Mouse (Mus musculus) CH12.LX (cell line): ENCODE data around the gene Ms4a12. TPM values are rescaled to one million over a fixed set of nuclear protein-coding genes. Genes with fewer than 3 reads are reported as not detected.
A peak's percentile ranks its signal among the peaks of the same experiment; 100 is the strongest.

ENCODE experiments used
- DNase-seq: peaks from one replicate; pipeline ENCODE4 v3.0.0-alpha.2; 2013; ENCODE audit errors: extremely low read depth
- H3K27ac ChIP-seq: 2 replicates; pipeline ENCODE4 v1.5.1; 2012; ENCODE audit warnings: low read depth, mild to moderate bottlenecking, control low read depth, moderate library complexity; ENCODE audit not compliant: insufficient read depth
- H3K27me3 ChIP-seq: replicated peaks from 2 replicates; pipeline ENCODE3; 2012; ENCODE audit warnings: inconsistent platforms
- H3K36me3 ChIP-seq, 2 experiments: replicated peaks in 1 of 2; 2 replicates each; pipeline versions ENCODE3 to v1.6.1; 2012; ENCODE audit warnings: inconsistent platforms in 1 of 2, low read length in 1 of 2, mild to moderate bottlenecking in 1 of 2, mixed read lengths in 1 of 2, moderate library complexity in 1 of 2; ENCODE audit not compliant: control insufficient read depth in 1 of 2, insufficient read depth in 1 of 2
- H3K4me1 ChIP-seq, 2 experiments: 2 replicates each; pipeline ENCODE4 v1.6.1; 2012; ENCODE audit warnings: inconsistent platforms in 1 of 2, moderate library complexity in 1 of 2; ENCODE audit not compliant: insufficient read depth in 2 of 2, control insufficient read depth in 1 of 2
- H3K4me2 ChIP-seq: 2 replicates; pipeline ENCODE4 v1.6.1; 2012; ENCODE audit warnings: low read depth, mild to moderate bottlenecking, control low read depth; ENCODE audit not compliant: poor library complexity, insufficient read depth, severe bottlenecking
- H3K4me3 ChIP-seq, 3 experiments: fragments of 150-350 bp in 1 of 3; sonication (generic) in 1 of 3; replicated peaks in 1 of 3; 2 replicates each; pipeline versions ENCODE3 to v1.5.1; 2011 to 2012; ENCODE audit warnings: low read depth in 2 of 3, low read length in 2 of 3, mild to moderate bottlenecking in 2 of 3, moderate library complexity in 2 of 3, control low read depth in 1 of 3, improper control_type of control experiment in 1 of 3, inconsistent platforms in 1 of 3, mixed read lengths in 1 of 3; ENCODE audit not compliant: poor library complexity in 1 of 3
- H3K79me2 ChIP-seq: replicated peaks from 2 replicates; pipeline ENCODE4 v1.6.1; 2012; ENCODE audit warnings: mild to moderate bottlenecking, moderate library complexity; ENCODE audit not compliant: control insufficient read depth, poor library complexity, insufficient read depth, severe bottlenecking; ENCODE audit errors: extremely low read depth
- H3K9ac ChIP-seq: 2 replicates; pipeline ENCODE4 v1.6.1; 2012; ENCODE audit warnings: low read depth, mild to moderate bottlenecking, control low read depth, moderate library complexity; ENCODE audit not compliant: insufficient read depth
- H3K9me3 ChIP-seq: replicated peaks from 2 replicates; pipeline ENCODE3; 2012; ENCODE audit warnings: low read length, inconsistent platforms, mixed read lengths
- CHD2 ChIP-seq: IDR thresholded peaks from 2 replicates; pipeline ENCODE4 v1.6.1; 2011; ENCODE audit warnings: low read length, improper control_type of control experiment
- ELF1 ChIP-seq: IDR thresholded peaks from 2 replicates; pipeline ENCODE4 v1.6.1; 2014; ENCODE audit warnings: low read depth, mild to moderate bottlenecking, inconsistent platforms, low read length, improper control_type of control experiment
- EP300 ChIP-seq: IDR thresholded peaks from 2 replicates; pipeline ENCODE4 v1.6.1; 2011; ENCODE audit warnings: low read length, improper control_type of control experiment
- GABPA ChIP-seq: IDR thresholded peaks from 2 replicates; pipeline ENCODE4 v1.6.1; 2012; ENCODE audit warnings: low read depth, low read length, improper control_type of control experiment, inconsistent platforms; ENCODE audit not compliant: insufficient replicate concordance
- HCFC1 ChIP-seq: IDR thresholded peaks from 2 replicates; pipeline ENCODE4 v1.6.1; 2012; ENCODE audit warnings: low read depth, mild to moderate bottlenecking, inconsistent platforms, low read length, improper control_type of control experiment
- MXI1 ChIP-seq: IDR thresholded peaks from 2 replicates; pipeline ENCODE4 v1.6.1; 2011; ENCODE audit warnings: mild to moderate bottlenecking, low read depth, low read length, improper control_type of control experiment
- POLR2AphosphoS2 ChIP-seq: IDR thresholded peaks from 2 replicates; pipeline ENCODE4 v1.6.1; 2011; ENCODE audit warnings: low read depth, low read length, improper control_type of control experiment
- RAD21 ChIP-seq: IDR thresholded peaks from 2 replicates; pipeline ENCODE4 v1.6.1; 2011; ENCODE audit warnings: low read depth, mild to moderate bottlenecking, low read length, improper control_type of control experiment, moderate library complexity
- RCOR1 ChIP-seq: conservative IDR thresholded peaks from 2 replicates; pipeline ENCODE4 v1.6.1; 2012; ENCODE audit warnings: low read depth, mild to moderate bottlenecking, inconsistent platforms, low read length, improper control_type of control experiment
- SIN3A ChIP-seq: IDR thresholded peaks from 2 replicates; pipeline ENCODE4 v1.6.1; 2012; ENCODE audit warnings: low read length, improper control_type of control experiment, inconsistent platforms
- TCF12 ChIP-seq: IDR thresholded peaks from 2 replicates; pipeline ENCODE4 v1.6.1; 2014; ENCODE audit warnings: low read depth, mild to moderate bottlenecking, inconsistent platforms, low read length, improper control_type of control experiment
- ZKSCAN1 ChIP-seq: IDR thresholded peaks from 2 replicates; pipeline ENCODE4 v1.6.1; 2012; ENCODE audit warnings: low read depth, inconsistent platforms, low read length, improper control_type of control experiment, borderline replicate concordance
- ZNF384 ChIP-seq: IDR thresholded peaks from 2 replicates; pipeline ENCODE4 v1.6.1; 2012; ENCODE audit warnings: low read depth, low read length, improper control_type of control experiment, inconsistent platforms
- dilution Hi-C: fragments of 300-500 bp; cut with MboI; formaldehyde crosslinking; loops from 2 replicates; pipeline ENCODE4 v1.14.3; 2020; ENCODE audit warnings: low sequenced_read_pairs; ENCODE audit not compliant: extremely low pct_unique_long_range_greater_than_20kb, extremely low pct_ligation_motif_present
- in situ Hi-C: fragments of 300-500 bp; cut with MboI; formaldehyde crosslinking; loops from 3 replicates; pipeline ENCODE4 v1.14.3; 2019; ENCODE audit warnings: low sequenced_read_pairs, low pct_ligation_motif_present, low pct_unique_long_range_greater_than_20kb, mixed read lengths
- polyA plus RNA-seq: library from polyadenylated mRNA; unstranded; fragments of >175 nt; gene quantifications from 2 replicates; pipeline ENCODE4 v1.2.1, GENCODE M21; 2012; ENCODE audit warnings: low read depth; ENCODE audit not compliant: insufficient read length
- total RNA-seq, 2 experiments: library from RNA; depleted of rRNA; stranded (reverse); fragments of 300-350 nt in 1 of 2; fragments of >200 nt in 1 of 2; gene quantifications; 2 replicates each; pipeline ENCODE4 v1.2.3; 2012 to 2014

Gene Ms4a12
- total and polyA plus RNA-seq, 3 experiments: not detected

GRCm38 (mm10) chr19:11242560-11242959 lies 10.3 kb upstream of the Ms4a12 start:
- Histone ChIP-seq H3K9me3 (peaks cover 3% of the 10 kb centered on the region), H3K27ac (no peak overlapping the region), H3K27me3 (no peaks in the 10 kb centered on the region), H3K4me2 (no peak overlapping the region), H3K36me3 (no peaks in the 10 kb centered on the region), H3K79me2 (no peaks in the 10 kb centered on the region), H3K9ac (no peak overlapping the region), H3K4me3 (no peak overlapping the region), H3K4me1 (peaks cover 15 to 48% of the 10 kb centered on the region in 2 experiments)
- peak; percentile 59 for DNase-seq
- in situ Hi-C loops: no loop called here
- dilution Hi-C loops: no loop called here
- TF ChIP-seq RAD21 (no peak), CHD2 (no peak), TCF12 (no peak), GABPA (no peak)

- TF ChIP-seq RCOR1 (no peak), SIN3A (no peak), ZNF384 (no peak), HCFC1 (no peak)
- Histone ChIP-seq H3K4me2 (no peak overlapping the region), H3K4me1 (peaks cover 0 to 24% of the 10 kb centered on the region in 2 experiments; a peak in 2 of 4 replicates), H3K36me3 (no peaks in the 10 kb centered on the region), H3K9ac (no peak overlapping the region), H3K27me3 (no peaks in the 10 kb centered on the region), H3K27ac (no peak overlapping the region), H3K79me2 (no peaks in the 10 kb centered on the region), H3K4me3 (no peak overlapping the region), H3K9me3 (no peaks in the 10 kb centered on the region)
- dilution Hi-C loops: no loop called here
- in situ Hi-C loops: no loop called here
- DNase-seq: no peak
These were observed 3.6 kb upstream of the Ms4a12 start for GRCm38 (mm10) chr19:11235820-11236219.

GRCm38 (mm10) chr19:11234921-11235735 lies 2.9 kb upstream of the Ms4a12 start:
- H3K4me2 ChIP-seq: no peak overlapping the region
- no peaks in the 10 kb centered on the region for H3K79me2 ChIP-seq
- no peak overlapping the region for H3K9ac ChIP-seq
- in situ Hi-C loops: no loop called here
- no peak overlapping the region for H3K27ac ChIP-seq
- peaks cover 0 to 18% of the 10 kb centered on the region in 2 experiments; a peak in 2 of 4 replicates for H3K4me1 ChIP-seq
- no peaks in the 10 kb centered on the region for H3K9me3 ChIP-seq
- no peak overlapping the region for H3K4me3 ChIP-seq
- dilution Hi-C loops: no loop called here
- no peaks in the 10 kb centered on the region for H3K27me3 ChIP-seq
- TF ChIP-seq POLR2AphosphoS2 (no peak), MXI1 (no peak), ZKSCAN1 (no peak), ELF1 (no peak), EP300 (no peak)
- DNase-seq: no peak
- H3K36me3 ChIP-seq: no peaks in the 10 kb centered on the region
